Mouse (Mus musculus) heart, adult 8-10 months (tissue): Measurements from ENCODE around the gene Serpina5. TPM values are rescaled to one million over a fixed set of nuclear protein-coding genes. Genes with fewer than 3 reads are reported as not detected.
A peak's percentile ranks its signal among the peaks of the same experiment; 100 is the strongest.

Experiments
- DNase-seq: peaks from one replicate; pipeline ENCODE4 v3.0.0; 2022; ENCODE audit warnings: low spot score
- total RNA-seq, 4 experiments: library from RNA; stranded (reverse); gene quantifications; 2 replicates each; pipeline ENCODE4 v1.2.4; 2022

The Serpina5 gene
- total RNA-seq, 4 experiments from 2014 or later, result not detected

GRCm38 (mm10) chr12:104127696-104128095 lies 26.8 kb downstream of the Serpina5 start, which contains the start of gene Serpina3b:
Gene Serpina3b, plus strand, starts transcription at chr12:104127996.
- DNase-seq, result no peak

- peak; percentile 78 for DNase-seq
Observed at GRCm38 (mm10) chr12:104131041-104131440, 30.1 kb downstream of the Serpina5 start.

GRCm38 (mm10) chr12:104138216-104138615 lies 37.3 kb downstream of the Serpina5 start:
- DNase-seq, result no peak

GRCm38 (mm10) chr12:104140543-104141103 lies 39.7 kb downstream of the Serpina5 start:
- no peak for DNase-seq

GRCm38 (mm10) chr12:104141506-104141905 lies 40.6 kb downstream of the Serpina5 start:
- DNase-seq, result no peak

- DNase-seq, result no peak
Observed at GRCm38 (mm10) chr12:104142427-104142826, 41.5 kb downstream of the Serpina5 start.

- DNase-seq, result no peak
Observed at GRCm38 (mm10) chr12:104143286-104143685, 42.4 kb downstream of the Serpina5 start.

- DNase-seq, result no peak
Observed at GRCm38 (mm10) chr12:104145571-104145970, 44.7 kb downstream of the Serpina5 start.

GRCm38 (mm10) chr12:104151989-104152388 lies 51.1 kb downstream of the Serpina5 start:
- no peak for DNase-seq

GRCm38 (mm10) chr12:104153041-104153645 lies 52.2 kb downstream of the Serpina5 start:
- DNase-seq, result no peak

GRCm38 (mm10) chr12:104153656-104154055 lies 52.7 kb downstream of the Serpina5 start, which contains the start of gene Serpina3c:
Gene Serpina3c, minus strand, starts transcription at chr12:104153870.
- DNase-seq, result no peak

Other genes with a start within 250 kb of the Serpina5 start
- gene Serpina1a, start 237.6 kb upstream of the Serpina5 start, total RNA-seq, result under 1 TPM in 1 of 4 experiments, not detected in 3; 0.17 TPM
- gene Serpina1c, start 196.2 kb upstream of the Serpina5 start, total RNA-seq, result under 1 TPM in 1 of 4 experiments, not detected in 3; 0.52 TPM
- gene Serpina1e, start 142.1 kb upstream of the Serpina5 start, total RNA-seq, result under 1 TPM; 0.19 to 0.44 (median 0.36) TPM
- gene Serpina11, start 111.2 kb upstream of the Serpina5 start, total RNA-seq, result under 1 TPM in 1 of 4 experiments, not detected in 3; 0.32 TPM
- gene Serpina9, start 87.4 kb upstream of the Serpina5 start, total RNA-seq, result under 1 TPM in 3 of 4 experiments, not detected in 1; 0.08 to 0.11 (median 0.09) TPM
- not detected for gene Serpina12, start 56.7 kb upstream of the Serpina5 start, total RNA-seq
- gene Serpina3a, start 11.6 kb downstream of the Serpina5 start, total RNA-seq, result not detected
- not detected for gene Serpina3b, start 26.9 kb downstream of the Serpina5 start, total RNA-seq
- gene Serpina3c, start 52.8 kb downstream of the Serpina5 start, total RNA-seq, result under 1 TPM; 0.41 to 0.63 (median 0.58) TPM
- not detected for gene Serpina3f, start 113.4 kb downstream of the Serpina5 start, total RNA-seq
- 1 to 10 TPM in 3 of 4 experiments, under 1 TPM in 1; 0.84 to 2.1 (median 1.8) TPM for gene Serpina3g, start 135.1 kb downstream of the Serpina5 start, total RNA-seq
- 1 to 10 TPM in 1 of 4 experiments, under 1 TPM in 2, not detected in 1; 0.23 to 1.6 (median 0.53) TPM for gene Serpina3i, start 162.0 kb downstream of the Serpina5 start, total RNA-seq
- gene Serpina3j, start 213.4 kb downstream of the Serpina5 start, total RNA-seq, result not detected
- gene Serpina3k, start 237.4 kb downstream of the Serpina5 start, total RNA-seq, result under 1 TPM in 1 of 4 experiments, not detected in 3; 0.22 TPM
- under 1 TPM in 2 of 4 experiments, not detected in 2; 0.22 to 0.44 TPM for gene Serpina3m, start 237.4 kb downstream of the Serpina5 start, total RNA-seq